Mouse (Mus musculus): ENCODE data around the gene Chst15. TPM values are rescaled to one million over a fixed set of nuclear protein-coding genes. Genes with fewer than 3 reads are reported as not detected.

The Chst15 gene
- polyA plus RNA-seq, 1 experiment from 2014 or later = 22.3 TPM

- Histone ChIP-seq H3K9me3 (ENCODE audit: control insufficient read depth, low read length) (no peaks in the 10 kb centered on the region), H3K4me2 (ENCODE audit: low read depth, low read length) (no peak overlapping the region), H3K4me3 (ENCODE audit: low read length) (no peak overlapping the region), H3K9ac (ENCODE audit: low read length) (no peak overlapping the region), H3K27ac (ENCODE audit: low read length) (peak overlapping the region; percentile 29; the same call in 1 of the 2 replicates), H3K36me3 (ENCODE audit: control insufficient read depth, insufficient read depth, low read length) (no peaks in the 10 kb centered on the region), H3K4me1 (replicated peaks; ENCODE audit: control insufficient read depth, insufficient read depth, low read length) (peaks cover 19% of the 10 kb centered on the region), H3K27me3 (ENCODE audit: control insufficient read depth, insufficient read depth, low read depth, low read length) (no peaks in the 10 kb centered on the region)
- 60% methylated on average over 5 of the region's 5 CpGs for WGBS
- no peak for ATAC-seq (ENCODE audit: low read depth)
These were observed 6.4 kb upstream of the Chst15 start for GRCm38 (mm10) chr7:132323430-132323829.

- Histone ChIP-seq H3K9me3 (ENCODE audit: control insufficient read depth, low read length) (no peaks in the 10 kb centered on the region), H3K4me3 (ENCODE audit: low read length) (no peak overlapping the region), H3K36me3 (ENCODE audit: control insufficient read depth, insufficient read depth, low read length) (no peaks in the 10 kb centered on the region), H3K9ac (ENCODE audit: low read length) (no peak overlapping the region), H3K27me3 (ENCODE audit: control insufficient read depth, insufficient read depth, low read depth, low read length) (no peaks in the 10 kb centered on the region), H3K27ac (ENCODE audit: low read length) (no peak overlapping the region), H3K4me2 (ENCODE audit: low read depth, low read length) (no peak overlapping the region), H3K4me1 (replicated peaks; ENCODE audit: control insufficient read depth, insufficient read depth, low read length) (peaks cover 24% of the 10 kb centered on the region)
- ATAC-seq (ENCODE audit: low read depth) = no peak
- 77% methylated on average over 2 of the region's 2 CpGs for WGBS
These were observed 4.4 kb upstream of the Chst15 start for GRCm38 (mm10) chr7:132321392-132321958.

GRCm38 (mm10) chr7:132316101-132317035 is 660 bp downstream of the Chst15 start:
- WGBS = under 1% methylated on average over 69 of the region's 79 CpGs
- Histone ChIP-seq H3K4me2 (ENCODE audit: low read depth, low read length) (peak overlapping the region; percentile 75), H3K27ac (ENCODE audit: low read length) (peak overlapping the region; percentile 91), H3K9ac (ENCODE audit: low read length) (peak overlapping the region; percentile 93), H3K4me1 (replicated peaks; ENCODE audit: control insufficient read depth, insufficient read depth, low read length) (peaks cover 27% of the 10 kb centered on the region), H3K9me3 (ENCODE audit: control insufficient read depth, low read length) (no peaks in the 10 kb centered on the region), H3K27me3 (ENCODE audit: control insufficient read depth, insufficient read depth, low read depth, low read length) (no peaks in the 10 kb centered on the region), H3K36me3 (ENCODE audit: control insufficient read depth, insufficient read depth, low read length) (no peaks in the 10 kb centered on the region), H3K4me3 (ENCODE audit: low read length) (peak overlapping the region; percentile 84)
- peak; percentile 79 for ATAC-seq (ENCODE audit: low read depth)

- H3K4me2 ChIP-seq (ENCODE audit: low read depth, low read length) = peak overlapping the region; percentile 75
- WGBS = under 1% methylated on average over 51 of the region's 51 CpGs
- no peaks in the 10 kb centered on the region for H3K27me3 ChIP-seq (ENCODE audit: control insufficient read depth, insufficient read depth, low read depth, low read length)
- H3K4me3 ChIP-seq (ENCODE audit: low read length) = peak overlapping the region; percentile 84
- H3K4me1 ChIP-seq (replicated peaks; ENCODE audit: control insufficient read depth, insufficient read depth, low read length) = peaks cover 29% of the 10 kb centered on the region
- peak overlapping the region; percentile 93 for H3K9ac ChIP-seq (ENCODE audit: low read length)
- peak; percentile 69 for ATAC-seq (ENCODE audit: low read depth)
- H3K36me3 ChIP-seq (ENCODE audit: control insufficient read depth, insufficient read depth, low read length) = no peaks in the 10 kb centered on the region
- H3K9me3 ChIP-seq (ENCODE audit: control insufficient read depth, low read length) = no peaks in the 10 kb centered on the region
- H3K27ac ChIP-seq (ENCODE audit: low read length) = peak overlapping the region; percentile 91
These were observed 1.6 kb downstream of the Chst15 start for GRCm38 (mm10) chr7:132315149-132316091.

- Histone ChIP-seq H3K27ac (ENCODE audit: low read length) (no peak overlapping the region), H3K4me1 (replicated peaks; ENCODE audit: control insufficient read depth, insufficient read depth, low read length) (peaks cover 49% of the 10 kb centered on the region), H3K36me3 (ENCODE audit: control insufficient read depth, insufficient read depth, low read length) (no peaks in the 10 kb centered on the region), H3K9ac (ENCODE audit: low read length) (no peak overlapping the region), H3K4me2 (ENCODE audit: low read depth, low read length) (no peak overlapping the region), H3K4me3 (ENCODE audit: low read length) (no peak overlapping the region), H3K9me3 (ENCODE audit: control insufficient read depth, low read length) (no peaks in the 10 kb centered on the region), H3K27me3 (ENCODE audit: control insufficient read depth, insufficient read depth, low read depth, low read length) (no peaks in the 10 kb centered on the region)
- WGBS = 61% methylated on average over 8 of the region's 8 CpGs
- ATAC-seq (ENCODE audit: low read depth) = no peak
These were observed 4.6 kb downstream of the Chst15 start for GRCm38 (mm10) chr7:132312396-132312795.

- 11% methylated on average over 5 of the region's 5 CpGs for WGBS
- peak overlapping the region; percentile 90 for H3K27ac ChIP-seq (ENCODE audit: low read length)
- H3K4me1 ChIP-seq (replicated peaks; ENCODE audit: control insufficient read depth, insufficient read depth, low read length) = peaks cover 63% of the 10 kb centered on the region
- H3K9ac ChIP-seq (ENCODE audit: low read length) = no peak overlapping the region
- peak overlapping the region; percentile 19; the same call in 1 of the 2 replicates for H3K4me2 ChIP-seq (ENCODE audit: low read depth, low read length)
- no peaks in the 10 kb centered on the region for H3K9me3 ChIP-seq (ENCODE audit: control insufficient read depth, low read length)
- no peaks in the 10 kb centered on the region for H3K27me3 ChIP-seq (ENCODE audit: control insufficient read depth, insufficient read depth, low read depth, low read length)
- H3K36me3 ChIP-seq (ENCODE audit: control insufficient read depth, insufficient read depth, low read length) = no peaks in the 10 kb centered on the region
- ATAC-seq (ENCODE audit: low read depth) = peak; percentile 83
- H3K4me3 ChIP-seq (ENCODE audit: low read length) = no peak overlapping the region
These were observed 8.4 kb downstream of the Chst15 start for GRCm38 (mm10) chr7:132308537-132309191.

GRCm38 (mm10) chr7:132307722-132308271 is 9.2 kb downstream of the Chst15 start:
- no peaks in the 10 kb centered on the region for H3K27me3 ChIP-seq (ENCODE audit: control insufficient read depth, insufficient read depth, low read depth, low read length)
- peak; percentile 43 for ATAC-seq (ENCODE audit: low read depth)
- no peak overlapping the region for H3K4me2 ChIP-seq (ENCODE audit: low read depth, low read length)
- no peak overlapping the region for H3K4me3 ChIP-seq (ENCODE audit: low read length)
- peaks cover 68% of the 10 kb centered on the region for H3K4me1 ChIP-seq (replicated peaks; ENCODE audit: control insufficient read depth, insufficient read depth, low read length)
- peak overlapping the region; percentile 84 for H3K27ac ChIP-seq (ENCODE audit: low read length)
- H3K9me3 ChIP-seq (ENCODE audit: control insufficient read depth, low read length) = no peaks in the 10 kb centered on the region
- no peaks in the 10 kb centered on the region for H3K36me3 ChIP-seq (ENCODE audit: control insufficient read depth, insufficient read depth, low read length)
- WGBS = 34% methylated on average over 6 of the region's 6 CpGs
- H3K9ac ChIP-seq (ENCODE audit: low read length) = no peak overlapping the region

- Histone ChIP-seq H3K4me1 (replicated peaks; ENCODE audit: control insufficient read depth, insufficient read depth, low read length) (peaks cover 66% of the 10 kb centered on the region), H3K27ac (ENCODE audit: low read length) (no peak overlapping the region), H3K9ac (ENCODE audit: low read length) (no peak overlapping the region), H3K4me2 (ENCODE audit: low read depth, low read length) (no peak overlapping the region), H3K36me3 (ENCODE audit: control insufficient read depth, insufficient read depth, low read length) (no peaks in the 10 kb centered on the region), H3K9me3 (ENCODE audit: control insufficient read depth, low read length) (no peaks in the 10 kb centered on the region), H3K27me3 (ENCODE audit: control insufficient read depth, insufficient read depth, low read depth, low read length) (no peaks in the 10 kb centered on the region), H3K4me3 (ENCODE audit: low read length) (no peak overlapping the region)
- WGBS = 90% methylated on average over 8 of the region's 8 CpGs
- ATAC-seq (ENCODE audit: low read depth) = no peak
These were observed 10.2 kb downstream of the Chst15 start for GRCm38 (mm10) chr7:132306671-132307412.

Measured in lung, embryonic 16.5 days (tissue).